Mouse (Mus musculus) layer of hippocampus, adult 9-10 months (tissue): Measurements from ENCODE around the gene Asb1.
A peak's percentile ranks its signal among the peaks of the same experiment; 100 is the strongest.

Experiments used
- DNase-seq: peaks from one replicate; pipeline ENCODE4 v3.0.0; 2022; ENCODE audit warnings: low spot score

Asb1 gene

GRCm38 (mm10) chr1:91545226-91545625 lies 4.9 kb downstream of the Asb1 start:
- DNase-seq: no peak

GRCm38 (mm10) chr1:91547567-91547966 lies 7.2 kb downstream of the Asb1 start:
- DNase-seq: no peak

- DNase-seq: no peak
Observed at GRCm38 (mm10) chr1:91549073-91549472, 8.7 kb downstream of the Asb1 start.

GRCm38 (mm10) chr1:91557099-91557498 lies 16.8 kb downstream of the Asb1 start:
- DNase-seq: no peak

- no peak for DNase-seq
Observed at GRCm38 (mm10) chr1:91561226-91561625, 20.9 kb downstream of the Asb1 start.

- no peak for DNase-seq
Observed at GRCm38 (mm10) chr1:91562977-91563590, 22.7 kb downstream of the Asb1 start.

GRCm38 (mm10) chr1:91564004-91564403 lies 23.7 kb downstream of the Asb1 start:
- no peak for DNase-seq

- no peak for DNase-seq
Observed at GRCm38 (mm10) chr1:91564598-91564997, 24.3 kb downstream of the Asb1 start.

GRCm38 (mm10) chr1:91567269-91567668 lies 26.9 kb downstream of the Asb1 start:
- no peak for DNase-seq

GRCm38 (mm10) chr1:91572458-91572857 lies 32.1 kb downstream of the Asb1 start:
- DNase-seq: no peak

- DNase-seq: peak; percentile 35
Observed at GRCm38 (mm10) chr1:91574208-91574607, 33.9 kb downstream of the Asb1 start.

- DNase-seq: no peak
Observed at GRCm38 (mm10) chr1:91577883-91578517, 37.7 kb downstream of the Asb1 start.

GRCm38 (mm10) chr1:91580503-91580902 lies 40.2 kb downstream of the Asb1 start:
- no peak for DNase-seq

- no peak for DNase-seq
Observed at GRCm38 (mm10) chr1:91581206-91581605, 40.9 kb downstream of the Asb1 start.

GRCm38 (mm10) chr1:91584969-91585835 lies 44.9 kb downstream of the Asb1 start:
- DNase-seq: no peak

GRCm38 (mm10) chr1:91589738-91590137 lies 49.4 kb downstream of the Asb1 start:
- DNase-seq: no peak

GRCm38 (mm10) chr1:91595521-91596020 lies 55.2 kb downstream of the Asb1 start:
- DNase-seq: no peak

- DNase-seq: no peak
Observed at GRCm38 (mm10) chr1:91597611-91598010, 57.3 kb downstream of the Asb1 start.

- DNase-seq: no peak
Observed at GRCm38 (mm10) chr1:91600671-91601361, 60.5 kb downstream of the Asb1 start.

GRCm38 (mm10) chr1:91601362-91602096 lies 61.2 kb downstream of the Asb1 start:
- no peak for DNase-seq

GRCm38 (mm10) chr1:91605632-91606031 lies 65.3 kb downstream of the Asb1 start:
- DNase-seq: no peak
